Mouse (Mus musculus) testis, adult 2 months (tissue): ENCODE measurements around the gene Gsta4.

Experiments used
- CTCF ChIP-seq: fragments of 200-500 bp; IDR thresholded peaks from 2 replicates; pipeline ENCODE4 v1.5.1; 2012; ENCODE audit warnings: low read depth, mild to moderate bottlenecking, inconsistent platforms, low read length, moderate library complexity; ENCODE audit not compliant: control insufficient read depth, insufficient read depth, insufficient replicate concordance
- POLR2A ChIP-seq: fragments of 200-500 bp; IDR thresholded peaks from 2 replicates; pipeline ENCODE4 v1.6.1; 2012; ENCODE audit warnings: low read depth, mild to moderate bottlenecking, inconsistent platforms, low read length, moderate library complexity; ENCODE audit not compliant: control insufficient read depth

- no peak for TF ChIP-seq CTCF
- TF ChIP-seq POLR2A = no peak
These were observed 19.3 kb upstream of the Gsta4 start for GRCm38 (mm10) chr9:78163291-78163690.
